Mouse (Mus musculus) frontal cortex, postnatal 14 days (tissue): ENCODE measurements at regions not wholly inside any gene's neighbourhood (a gene's known extent, or its start where the extent isn't known, plus 50 kb on each side); places are given as distances from the start of the nearest gene placed in this dataset.

ENCODE experiments used
- DNase-seq, 2 experiments: peaks; one replicate each; pipeline ENCODE4 v3.0.0; 2022; ENCODE audit warnings: low spot score in 2 of 2

GRCm38 (mm10) chr5:78993258-78993657 lies 1585.4 kb upstream of the Igfbp7 start:
- peak in 1 of 2 experiments; percentile 20 for DNase-seq

GRCm38 (mm10) chr5:78989714-78990113 lies 1581.9 kb upstream of the Igfbp7 start:
- no peak for DNase-seq

GRCm38 (mm10) chr5:78976480-78977041 lies 1568.7 kb upstream of the Igfbp7 start:
- no peak for DNase-seq

GRCm38 (mm10) chr5:78945702-78946101 lies 1537.9 kb upstream of the Igfbp7 start:
- DNase-seq, result no peak

GRCm38 (mm10) chr5:78921860-78922610 lies 1514.2 kb upstream of the Igfbp7 start:
- no peak for DNase-seq

- no peak for DNase-seq
These were observed 1492.3 kb upstream of the Igfbp7 start for GRCm38 (mm10) chr5:78900128-78900527.

- DNase-seq, result no peak
These were observed 1470.9 kb upstream of the Igfbp7 start for GRCm38 (mm10) chr5:78878775-78879174.

- no peak for DNase-seq
These were observed 1437.3 kb upstream of the Igfbp7 start for GRCm38 (mm10) chr5:78845126-78845525.

- no peak for DNase-seq
These were observed 1389.5 kb upstream of the Igfbp7 start for GRCm38 (mm10) chr5:78797391-78797790.
